Mouse (Mus musculus): Measurements from ENCODE around the gene Ankrd13c.
A peak's percentile ranks its signal among the peaks of the same experiment; 100 is the strongest.

Ankrd13c gene

GRCm38 (mm10) chr3:157955466-157955865 lies 8.4 kb downstream of the Ankrd13c start:
- DNase-seq (ENCODE audit: low spot score in 2 of 2): no peak

- DNase-seq (ENCODE audit: low spot score in 2 of 2): no peak
These were observed 9.2 kb downstream of the Ankrd13c start for GRCm38 (mm10) chr3:157956201-157956600.

GRCm38 (mm10) chr3:157957320-157957719 lies 10.3 kb downstream of the Ankrd13c start:
- no peak for DNase-seq (ENCODE audit: low spot score in 2 of 2)

- no peak for DNase-seq (ENCODE audit: low spot score in 2 of 2)
These were observed 24.1 kb downstream of the Ankrd13c start for GRCm38 (mm10) chr3:157971151-157971550.

GRCm38 (mm10) chr3:157973236-157973635 lies 26.2 kb downstream of the Ankrd13c start:
- no peak for DNase-seq (ENCODE audit: low spot score in 2 of 2)

GRCm38 (mm10) chr3:157979619-157980018 lies 32.6 kb downstream of the Ankrd13c start:
- no peak for DNase-seq (ENCODE audit: low spot score in 2 of 2)

- no peak for DNase-seq (ENCODE audit: low spot score in 2 of 2)
These were observed 46.3 kb downstream of the Ankrd13c start for GRCm38 (mm10) chr3:157993322-157993721.

- no peak for DNase-seq (ENCODE audit: low spot score in 2 of 2)
These were observed 48.7 kb downstream of the Ankrd13c start for GRCm38 (mm10) chr3:157995726-157996125.

- no peak for DNase-seq (ENCODE audit: low spot score in 2 of 2)
These were observed 51.8 kb downstream of the Ankrd13c start for GRCm38 (mm10) chr3:157998742-157999369.

GRCm38 (mm10) chr3:158008647-158009046 lies 61.6 kb downstream of the Ankrd13c start:
- no peak for DNase-seq (ENCODE audit: low spot score in 2 of 2)

GRCm38 (mm10) chr3:158009762-158010320 lies 62.8 kb downstream of the Ankrd13c start:
- no peak for DNase-seq (ENCODE audit: low spot score in 2 of 2)

GRCm38 (mm10) chr3:158031371-158031925 lies 84.4 kb downstream of the Ankrd13c start:
- DNase-seq (ENCODE audit: low spot score in 2 of 2): peak; percentile 71 to 91

- DNase-seq (ENCODE audit: low spot score in 2 of 2): no peak
These were observed 85.1 kb downstream of the Ankrd13c start for GRCm38 (mm10) chr3:158032106-158032505.

- DNase-seq (ENCODE audit: low spot score in 2 of 2): peak in 1 of 2 experiments; percentile 2
These were observed 88.8 kb downstream of the Ankrd13c start for GRCm38 (mm10) chr3:158035866-158036265.

- DNase-seq (ENCODE audit: low spot score in 2 of 2): peak; percentile 89 to 93
These were observed 89.4 kb downstream of the Ankrd13c start, which contains the start of the genes Srsf11 and Lrrc40 for GRCm38 (mm10) chr3:158036329-158036988. Srsf11 (minus strand) TSS chr3:158036639. Lrrc40 (plus strand) TSS chr3:158036662.

- no peak for DNase-seq (ENCODE audit: low spot score in 2 of 2)
These were observed 91.1 kb downstream of the Ankrd13c start for GRCm38 (mm10) chr3:158038106-158038505.

- no peak for DNase-seq (ENCODE audit: low spot score in 2 of 2)
These were observed 93.7 kb downstream of the Ankrd13c start for GRCm38 (mm10) chr3:158040755-158041154.

GRCm38 (mm10) chr3:158049508-158049907 lies 102.5 kb downstream of the Ankrd13c start:
- no peak for DNase-seq (ENCODE audit: low spot score in 2 of 2)

All from cerebellum, postnatal 4 days (tissue).